Mouse (Mus musculus): ENCODE data around the gene Rps6kb2. TPM values are rescaled to one million over a fixed set of nuclear protein-coding genes. Genes with fewer than 3 reads are reported as not detected.
"Not testable (repeated sequence)": the region's sequence is repeated elsewhere in the genome, so short reads cannot be mapped to it uniquely, and the experiment has no call there.

Gene Rps6kb2
- polyA plus RNA-seq, 1 experiment from 2014 or later: 46.8 TPM

- Histone ChIP-seq H3K9ac (ENCODE audit: low read length) (no peak overlapping the region), H3K27me3 (ENCODE audit: control insufficient read depth, insufficient read depth, low read length) (no peaks in the 10 kb centered on the region), H3K4me3 (ENCODE audit: low read depth, low read length) (no peak overlapping the region), H3K27ac (ENCODE audit: low read depth, low read length) (no peak overlapping the region), H3K4me1 (ENCODE audit: control insufficient read depth, insufficient read depth, low read length) (peaks cover 11% of the 10 kb centered on the region), H3K9me3 (ENCODE audit: control insufficient read depth, low read length) (no peaks in the 10 kb centered on the region), H3K36me3 (ENCODE audit: control insufficient read depth, insufficient read depth, low read length) (peaks cover 8% of the 10 kb centered on the region), H3K4me2 (no peak overlapping the region)
- 96% methylated on average over 7 of the region's 7 CpGs for WGBS
- DNase-seq (ENCODE audit: low spot score, missing footprints) (peak; percentile 31), ATAC-seq (ENCODE audit: low FRiP score) (no peak)
These were observed 33.7 kb downstream of the Rps6kb2 start for GRCm38 (mm10) chr19:4129462-4129861.

- DNase-seq (ENCODE audit: low spot score, missing footprints) (peak; percentile 64), ATAC-seq (ENCODE audit: low FRiP score) (no peak)
- H3K9ac ChIP-seq (ENCODE audit: low read length): peak overlapping the region; percentile 86
- H3K4me3 ChIP-seq (ENCODE audit: low read depth, low read length): peak overlapping the region; percentile 67
- H3K27me3 ChIP-seq (ENCODE audit: control insufficient read depth, insufficient read depth, low read length): no peaks in the 10 kb centered on the region
- peaks cover 11% of the 10 kb centered on the region for H3K4me1 ChIP-seq (ENCODE audit: control insufficient read depth, insufficient read depth, low read length)
- H3K27ac ChIP-seq (ENCODE audit: low read depth, low read length): no peak overlapping the region
- peak overlapping the region; percentile 77 for H3K4me2 ChIP-seq
- 68% methylated on average over 7 of the region's 7 CpGs for WGBS
- no peaks in the 10 kb centered on the region for H3K9me3 ChIP-seq (ENCODE audit: control insufficient read depth, low read length)
- peaks cover 8% of the 10 kb centered on the region for H3K36me3 ChIP-seq (ENCODE audit: control insufficient read depth, insufficient read depth, low read length)
These were observed 36.2 kb downstream of the Rps6kb2 start for GRCm38 (mm10) chr19:4126759-4127495.

GRCm38 (mm10) chr19:4125741-4126696 lies 37.1 kb downstream of the Rps6kb2 start, which contains the start of gene Aip:
Gene Aip (minus strand): TSS chr19:4125858.
- Histone ChIP-seq H3K27me3 (ENCODE audit: control insufficient read depth, insufficient read depth, low read length) (no peaks in the 10 kb centered on the region), H3K4me3 (ENCODE audit: low read depth, low read length) (peak within 1 kb of the TSS; percentile 67), H3K9ac (ENCODE audit: low read length) (peak within 1 kb of the TSS; percentile 86), H3K4me2 (peak within 1 kb of the TSS; percentile 77), H3K36me3 (ENCODE audit: control insufficient read depth, insufficient read depth, low read length) (peaks cover 4% of the 10 kb centered on the region), H3K4me1 (ENCODE audit: control insufficient read depth, insufficient read depth, low read length) (peaks cover 11% of the 10 kb centered on the region), H3K9me3 (ENCODE audit: control insufficient read depth, low read length) (no peaks in the 10 kb centered on the region), H3K27ac (ENCODE audit: low read depth, low read length) (peak within 1 kb of the TSS; percentile 25; the same call in 1 of the 2 replicates)
- under 1% methylated on average over 60 of the region's 64 CpGs for WGBS
- peak; percentile 99 for DNase-seq (ENCODE audit: low spot score, missing footprints)
- peak; percentile 95 for ATAC-seq (ENCODE audit: low FRiP score)

- not testable (repeated sequence) for H3K27ac ChIP-seq (ENCODE audit: low read depth, low read length); H3K27me3 ChIP-seq (ENCODE audit: control insufficient read depth, insufficient read depth, low read length); DNase-seq (ENCODE audit: low spot score, missing footprints); H3K9me3 ChIP-seq (ENCODE audit: control insufficient read depth, low read length); H3K36me3 ChIP-seq (ENCODE audit: control insufficient read depth, insufficient read depth, low read length)
- Histone ChIP-seq H3K4me2 (peak overlapping the region; percentile 77), H3K4me1 (ENCODE audit: control insufficient read depth, insufficient read depth, low read length) (peaks cover 16% of the 10 kb centered on the region), H3K4me3 (ENCODE audit: low read depth, low read length) (peak overlapping the region; percentile 67), H3K9ac (ENCODE audit: low read length) (peak overlapping the region; percentile 47; the same call in 1 of the 2 replicates)
- WGBS: 25% methylated on average over 2 of the region's 4 CpGs
- peak; percentile 60; the same call in 1 of the 2 replicates for ATAC-seq (ENCODE audit: low FRiP score)
These were observed 37.9 kb downstream of the Rps6kb2 start for GRCm38 (mm10) chr19:4125268-4125667.

GRCm38 (mm10) chr19:4124432-4124831 lies 38.7 kb downstream of the Rps6kb2 start:
- 90% methylated on average over 4 of the region's 4 CpGs for WGBS
- Histone ChIP-seq H3K9me3 (ENCODE audit: control insufficient read depth, low read length) (no peaks in the 10 kb centered on the region), H3K9ac (ENCODE audit: low read length) (no peak overlapping the region)

GRCm38 (mm10) chr19:4122411-4123370 lies 40.5 kb downstream of the Rps6kb2 start:
- Histone ChIP-seq H3K4me2 (no peak overlapping the region), H3K36me3 (ENCODE audit: control insufficient read depth, insufficient read depth, low read length) (no peaks in the 10 kb centered on the region), H3K4me3 (ENCODE audit: low read depth, low read length) (no peak overlapping the region), H3K27ac (ENCODE audit: low read depth, low read length) (no peak overlapping the region), H3K9me3 (ENCODE audit: control insufficient read depth, low read length) (no peaks in the 10 kb centered on the region), H3K27me3 (ENCODE audit: control insufficient read depth, insufficient read depth, low read length) (no peaks in the 10 kb centered on the region), H3K9ac (ENCODE audit: low read length) (no peak overlapping the region), H3K4me1 (ENCODE audit: control insufficient read depth, insufficient read depth, low read length) (peaks cover 16% of the 10 kb centered on the region)
- 86% methylated on average over 7 of the region's 7 CpGs for WGBS
- ATAC-seq (ENCODE audit: low FRiP score): no peak
- DNase-seq (ENCODE audit: low spot score, missing footprints): peak; percentile 66

More at GRCm38 (mm10) chr19:4124432-4124831, 38.7 kb downstream of the Rps6kb2 start:
- DNase-seq (ENCODE audit: low spot score, missing footprints) (no peak), ATAC-seq (ENCODE audit: low FRiP score) (no peak)
- no peak overlapping the region for H3K4me2 ChIP-seq
- peaks cover 16% of the 10 kb centered on the region for H3K4me1 ChIP-seq (ENCODE audit: control insufficient read depth, insufficient read depth, low read length)
- no peak overlapping the region for H3K4me3 ChIP-seq (ENCODE audit: low read depth, low read length)
- no peaks in the 10 kb centered on the region for H3K27me3 ChIP-seq (ENCODE audit: control insufficient read depth, insufficient read depth, low read length)
- H3K36me3 ChIP-seq (ENCODE audit: control insufficient read depth, insufficient read depth, low read length): peaks cover 4% of the 10 kb centered on the region
- no peak overlapping the region for H3K27ac ChIP-seq (ENCODE audit: low read depth, low read length)

- not testable (repeated sequence) for DNase-seq (ENCODE audit: low spot score, missing footprints); H3K4me2 ChIP-seq; H3K27me3 ChIP-seq (ENCODE audit: control insufficient read depth, insufficient read depth, low read length); H3K4me3 ChIP-seq (ENCODE audit: low read depth, low read length); H3K9me3 ChIP-seq (ENCODE audit: control insufficient read depth, low read length); H3K27ac ChIP-seq (ENCODE audit: low read depth, low read length); ATAC-seq (ENCODE audit: low FRiP score); H3K36me3 ChIP-seq (ENCODE audit: control insufficient read depth, insufficient read depth, low read length); H3K9ac ChIP-seq (ENCODE audit: low read length)
- WGBS: 60% methylated on average over 6 of the region's 6 CpGs
- peaks cover 14% of the 10 kb centered on the region for H3K4me1 ChIP-seq (ENCODE audit: control insufficient read depth, insufficient read depth, low read length)
These were observed 41.3 kb downstream of the Rps6kb2 start for GRCm38 (mm10) chr19:4121896-4122295.

GRCm38 (mm10) chr19:4121097-4121805 lies 41.9 kb downstream of the Rps6kb2 start:
- Histone ChIP-seq H3K36me3 (ENCODE audit: control insufficient read depth, insufficient read depth, low read length) (no peaks in the 10 kb centered on the region), H3K9ac (ENCODE audit: low read length) (peak overlapping the region; percentile 62), H3K4me2 (peak overlapping the region; percentile 44), H3K27me3 (ENCODE audit: control insufficient read depth, insufficient read depth, low read length) (no peaks in the 10 kb centered on the region), H3K9me3 (ENCODE audit: control insufficient read depth, low read length) (no peaks in the 10 kb centered on the region), H3K27ac (ENCODE audit: low read depth, low read length) (peak overlapping the region; percentile 46), H3K4me3 (ENCODE audit: low read depth, low read length) (peak overlapping the region; percentile 31), H3K4me1 (ENCODE audit: control insufficient read depth, insufficient read depth, low read length) (peaks cover 8% of the 10 kb centered on the region)
- peak; percentile 100 for DNase-seq (ENCODE audit: low spot score, missing footprints)
- WGBS: 4% methylated on average over 38 of the region's 38 CpGs
- ATAC-seq (ENCODE audit: low FRiP score): peak; percentile 80

All from midbrain, embryonic 11.5 days (tissue).